Mouse (Mus musculus): ENCODE results near the gene Adcy3. TPM values are rescaled to one million over a fixed set of nuclear protein-coding genes. Genes with fewer than 3 reads are reported as not detected.

Adcy3 gene
- polyA plus RNA-seq, 1 experiment from 2014 or later, result 7.7 TPM

- Histone ChIP-seq H3K4me1 (peaks cover 7% of the 10 kb centered on the region; the same call in 1 of the 2 replicates), H3K27me3 (replicated peaks; ENCODE audit: low read depth, poor library complexity, severe bottlenecking) (no peaks in the 10 kb centered on the region), H3K9me3 (no peaks in the 10 kb centered on the region), H3K4me3 (no peak overlapping the region), H3K27ac (replicated peaks) (no peak overlapping the region), H3K36me3 (replicated peaks) (no peaks in the 10 kb centered on the region)
- DNase-seq (ENCODE audit: low spot score), result no peak
- WGBS, result 88% methylated on average over 7 of the region's 7 CpGs
These were observed 26.1 kb downstream of the Adcy3 start for GRCm38 (mm10) chr12:4158868-4159632.

GRCm38 (mm10) chr12:4160322-4160721 is 27.4 kb downstream of the Adcy3 start:
- H3K4me1 ChIP-seq, result peaks cover 7% of the 10 kb centered on the region; the same call in 1 of the 2 replicates
- H3K9me3 ChIP-seq, result no peaks in the 10 kb centered on the region
- no peak overlapping the region for H3K27ac ChIP-seq (replicated peaks)
- 61% methylated on average over 7 of the region's 7 CpGs for WGBS
- no peaks in the 10 kb centered on the region for H3K36me3 ChIP-seq (replicated peaks)
- no peaks in the 10 kb centered on the region for H3K27me3 ChIP-seq (replicated peaks; ENCODE audit: low read depth, poor library complexity, severe bottlenecking)
- H3K4me3 ChIP-seq, result no peak overlapping the region
- peak; percentile 25 for DNase-seq (ENCODE audit: low spot score)

GRCm38 (mm10) chr12:4162886-4163285 is 30.0 kb downstream of the Adcy3 start:
- H3K36me3 ChIP-seq (replicated peaks), result no peaks in the 10 kb centered on the region
- no peak overlapping the region for H3K4me3 ChIP-seq
- no peak overlapping the region for H3K27ac ChIP-seq (replicated peaks)
- no peak for DNase-seq (ENCODE audit: low spot score)
- WGBS, result 22% methylated on average over 2 of the region's 2 CpGs
- no peaks in the 10 kb centered on the region for H3K27me3 ChIP-seq (replicated peaks; ENCODE audit: low read depth, poor library complexity, severe bottlenecking)
- H3K4me1 ChIP-seq, result peaks cover 7% of the 10 kb centered on the region; the same call in 1 of the 2 replicates
- H3K9me3 ChIP-seq, result no peaks in the 10 kb centered on the region

DNA sequence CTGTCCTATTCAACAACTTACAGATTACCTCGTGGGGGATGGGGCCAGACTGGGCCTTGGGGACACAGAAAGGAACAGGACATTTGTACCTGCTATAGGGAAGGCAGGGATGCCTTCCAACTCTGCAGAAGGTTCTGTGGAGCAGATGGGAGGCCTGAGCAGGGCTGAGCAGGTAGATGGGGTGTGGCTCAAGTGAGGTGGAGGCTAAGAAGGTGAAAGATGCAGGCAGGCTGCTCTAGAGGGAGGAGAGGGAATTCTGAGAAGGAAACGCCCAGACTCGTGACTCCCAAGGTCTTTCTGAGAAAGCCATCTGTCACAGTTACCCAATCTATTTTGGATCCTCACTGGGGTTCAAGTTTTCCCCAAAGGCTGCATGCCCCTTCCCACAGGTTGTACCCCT is 34.1 kb downstream of the Adcy3 start:
- no peak for DNase-seq (ENCODE audit: low spot score)
- no peaks in the 10 kb centered on the region for H3K27me3 ChIP-seq (replicated peaks; ENCODE audit: low read depth, poor library complexity, severe bottlenecking)
- H3K36me3 ChIP-seq (replicated peaks), result no peaks in the 10 kb centered on the region
- no peak overlapping the region for H3K27ac ChIP-seq (replicated peaks)
- H3K9me3 ChIP-seq, result no peaks in the 10 kb centered on the region
- 0 out of 2 replicates have a peak, but pooled peaks cover 3% of the 10 kb centered on the region for H3K4me1 ChIP-seq
- 79% methylated on average over 3 of the region's 3 CpGs for WGBS
- no peak overlapping the region for H3K4me3 ChIP-seq

GRCm38 (mm10) chr12:4169058-4169457 is 36.2 kb downstream of the Adcy3 start:
- DNase-seq (ENCODE audit: low spot score), result no peak
- WGBS, result 97% methylated on average over 1 of the region's 1 CpGs
- Histone ChIP-seq H3K36me3 (replicated peaks) (no peaks in the 10 kb centered on the region), H3K9me3 (no peaks in the 10 kb centered on the region), H3K4me3 (no peak overlapping the region), H3K4me1 (0 out of 2 replicates have a peak, but pooled peaks cover 3% of the 10 kb centered on the region), H3K27me3 (replicated peaks; ENCODE audit: low read depth, poor library complexity, severe bottlenecking) (no peaks in the 10 kb centered on the region), H3K27ac (replicated peaks) (no peak overlapping the region)

DNA sequence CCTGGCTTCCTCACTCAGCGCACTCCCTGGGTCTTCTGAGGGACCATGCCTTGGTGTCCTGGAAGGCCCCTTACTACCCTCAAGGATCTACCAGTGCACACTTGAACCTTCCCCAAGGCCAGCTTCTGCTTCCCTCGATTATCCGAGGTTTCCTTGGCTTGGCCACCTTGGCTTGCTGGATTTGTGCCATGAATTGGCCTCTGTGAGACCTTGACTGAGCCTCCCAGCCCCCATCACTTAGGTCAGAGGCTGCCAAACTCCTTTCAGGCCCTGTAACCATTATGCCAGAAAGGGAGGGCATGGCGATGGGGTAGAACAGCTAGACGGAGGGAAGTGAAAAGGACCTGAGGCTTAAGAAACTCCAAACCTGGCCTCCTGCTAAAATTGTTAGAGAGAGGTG is 36.7 kb downstream of the Adcy3 start:
- Histone ChIP-seq H3K4me3 (no peak overlapping the region), H3K27ac (replicated peaks) (no peak overlapping the region)
- WGBS, result 88% methylated on average over 5 of the region's 5 CpGs

DNA sequence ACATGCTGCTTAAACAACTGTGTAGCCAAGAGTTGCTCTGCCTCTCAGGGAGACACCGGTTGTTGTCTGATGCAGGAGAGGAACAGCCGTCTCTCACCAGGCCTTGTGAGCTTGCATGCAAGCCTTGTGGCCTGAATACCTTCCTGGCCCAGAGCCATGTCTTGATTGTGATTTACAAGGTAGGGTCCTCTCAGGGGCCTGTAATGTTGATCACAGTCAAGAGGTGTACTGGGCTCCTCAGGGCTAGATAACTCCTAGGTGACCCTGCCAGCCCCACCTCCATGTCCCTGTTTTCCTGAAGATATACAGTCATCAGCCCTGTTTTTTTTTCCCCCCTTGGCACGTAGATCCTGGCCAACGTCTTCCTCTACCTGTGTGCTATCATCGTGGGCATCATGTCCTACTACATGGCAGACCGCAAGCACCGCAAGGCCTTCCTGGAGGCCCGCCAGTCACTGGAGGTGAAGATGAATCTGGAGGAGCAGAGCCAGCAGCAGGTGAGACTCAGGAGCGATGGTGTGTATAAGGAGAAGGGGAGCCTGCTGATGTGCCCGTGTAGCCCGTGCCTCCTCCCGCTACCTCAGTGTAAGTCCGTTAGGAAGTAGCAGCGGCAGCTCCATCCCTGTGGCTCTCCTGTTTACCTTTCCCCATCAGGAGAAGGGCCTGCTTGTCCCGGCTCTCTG is 40.3 kb downstream of the Adcy3 start:
- no peak overlapping the region for H3K27ac ChIP-seq (replicated peaks)
- H3K36me3 ChIP-seq (replicated peaks), result no peaks in the 10 kb centered on the region
- H3K4me1 ChIP-seq, result peaks cover 9% of the 10 kb centered on the region
- 89% methylated on average over 15 of the region's 15 CpGs for WGBS
- H3K27me3 ChIP-seq (replicated peaks; ENCODE audit: low read depth, poor library complexity, severe bottlenecking), result no peaks in the 10 kb centered on the region
- no peak for DNase-seq (ENCODE audit: low spot score)
- H3K4me3 ChIP-seq, result no peak overlapping the region
- H3K9me3 ChIP-seq, result no peaks in the 10 kb centered on the region

More for the DNA sequence above, 36.7 kb downstream of the Adcy3 start:
- no peak for DNase-seq (ENCODE audit: low spot score)
- Histone ChIP-seq H3K36me3 (replicated peaks) (no peaks in the 10 kb centered on the region), H3K9me3 (no peaks in the 10 kb centered on the region), H3K4me1 (0 out of 2 replicates have a peak, but pooled peaks cover 3% of the 10 kb centered on the region), H3K27me3 (replicated peaks; ENCODE audit: low read depth, poor library complexity, severe bottlenecking) (no peaks in the 10 kb centered on the region)

DNA sequence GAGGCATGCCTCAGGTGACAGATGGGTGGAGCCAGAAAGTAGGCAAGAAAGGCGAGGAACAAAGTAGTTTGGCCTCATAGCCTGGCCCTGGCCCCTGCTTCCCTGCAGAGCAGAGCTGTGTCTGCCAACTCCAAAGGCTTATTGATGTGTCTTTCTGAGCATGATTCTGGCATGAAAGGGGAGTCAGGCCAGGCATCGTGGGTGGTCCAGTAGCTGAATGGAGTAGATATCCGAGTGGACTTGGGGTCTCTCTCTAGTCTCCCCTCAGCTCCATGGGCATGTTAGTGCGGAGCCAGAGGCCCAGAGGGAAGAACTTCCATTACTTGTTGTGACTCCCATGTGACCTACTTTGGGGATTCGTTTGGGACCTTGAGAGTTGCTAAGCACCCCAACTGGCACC is 45.9 kb downstream of the Adcy3 start:
- Histone ChIP-seq H3K4me1 (peaks cover 22% of the 10 kb centered on the region), H3K4me3 (no peak overlapping the region), H3K27me3 (replicated peaks; ENCODE audit: low read depth, poor library complexity, severe bottlenecking) (no peaks in the 10 kb centered on the region), H3K36me3 (replicated peaks) (no peaks in the 10 kb centered on the region), H3K27ac (replicated peaks) (no peak overlapping the region; the same call in 1 of the 2 replicates), H3K9me3 (no peaks in the 10 kb centered on the region)
- WGBS, result 57% methylated on average over 5 of the region's 5 CpGs
- DNase-seq (ENCODE audit: low spot score), result no peak

- Histone ChIP-seq H3K4me3 (no peak overlapping the region), H3K36me3 (replicated peaks) (no peaks in the 10 kb centered on the region), H3K27me3 (replicated peaks; ENCODE audit: low read depth, poor library complexity, severe bottlenecking) (no peaks in the 10 kb centered on the region), H3K9me3 (no peaks in the 10 kb centered on the region), H3K27ac (replicated peaks) (no peak overlapping the region; the same call in 1 of the 2 replicates), H3K4me1 (peaks cover 27% of the 10 kb centered on the region)
- WGBS, result 77% methylated on average over 6 of the region's 6 CpGs
- DNase-seq (ENCODE audit: low spot score), result no peak
These were observed 46.8 kb downstream of the Adcy3 start for GRCm38 (mm10) chr12:4179671-4180233.

DNA sequence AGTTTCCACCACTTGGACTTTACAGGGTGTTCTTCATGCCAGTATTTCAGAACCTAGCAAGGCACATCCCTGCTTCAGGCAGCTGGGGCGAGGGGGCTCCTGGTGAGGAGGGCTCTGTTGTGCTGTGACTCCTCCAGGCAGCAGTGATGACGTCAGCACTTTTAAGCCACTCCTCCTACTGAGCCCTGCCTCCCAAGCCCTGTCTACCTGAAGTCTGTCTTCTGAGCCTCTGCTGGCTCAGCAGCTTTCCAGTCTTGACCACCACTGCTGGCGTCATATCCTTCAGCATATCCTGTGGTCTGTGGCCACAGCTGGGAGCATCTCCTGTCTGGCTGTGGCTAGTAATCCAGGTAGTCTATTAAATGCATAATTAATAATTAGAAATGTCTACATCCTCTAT is 47.6 kb downstream of the Adcy3 start:
- Histone ChIP-seq H3K36me3 (replicated peaks) (no peaks in the 10 kb centered on the region), H3K27me3 (replicated peaks; ENCODE audit: low read depth, poor library complexity, severe bottlenecking) (no peaks in the 10 kb centered on the region), H3K4me3 (no peak overlapping the region), H3K27ac (replicated peaks) (no peak overlapping the region), H3K9me3 (no peaks in the 10 kb centered on the region), H3K4me1 (peaks cover 27% of the 10 kb centered on the region)
- DNase-seq (ENCODE audit: low spot score), result no peak
- 54% methylated on average over 3 of the region's 3 CpGs for WGBS

DNA sequence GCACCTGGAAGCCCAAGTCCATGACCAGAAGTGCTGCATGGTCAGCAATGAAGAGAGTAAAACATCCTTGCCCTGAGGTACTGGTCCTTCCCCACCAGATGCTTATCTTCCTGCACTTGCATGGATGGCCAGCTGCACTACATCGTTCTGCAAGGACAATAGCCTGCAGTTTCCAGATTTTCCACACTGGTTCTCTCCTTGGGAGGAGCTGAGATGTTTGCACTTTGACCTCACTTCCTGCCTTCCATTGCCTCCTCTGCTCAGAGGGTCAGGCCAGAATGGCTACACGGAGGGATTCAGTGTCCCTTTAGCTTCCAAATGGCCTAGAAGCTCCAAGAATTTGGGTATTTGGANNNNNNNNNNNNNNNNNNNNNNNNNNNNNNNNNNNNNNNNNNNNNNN is 51.7 kb downstream of the Adcy3 start:
- Histone ChIP-seq H3K27me3 (replicated peaks; ENCODE audit: low read depth, poor library complexity, severe bottlenecking) (no peaks in the 10 kb centered on the region), H3K4me1 (peaks cover 27% of the 10 kb centered on the region), H3K27ac (replicated peaks) (no peak overlapping the region; the same call in 1 of the 2 replicates), H3K9me3 (no peaks in the 10 kb centered on the region), H3K36me3 (replicated peaks) (no peaks in the 10 kb centered on the region), H3K4me3 (no peak overlapping the region)
- 39% methylated on average over 2 of the region's 2 CpGs for WGBS
- DNase-seq (ENCODE audit: low spot score), result no peak

GRCm38 (mm10) chr12:4188171-4189059 is 55.5 kb downstream of the Adcy3 start:
- Histone ChIP-seq H3K27me3 (replicated peaks; ENCODE audit: low read depth, poor library complexity, severe bottlenecking) (no peaks in the 10 kb centered on the region), H3K9me3 (no peaks in the 10 kb centered on the region), H3K27ac (replicated peaks) (peak overlapping the region; percentile 77), H3K4me1 (peaks cover 48% of the 10 kb centered on the region), H3K36me3 (replicated peaks) (no peaks in the 10 kb centered on the region), H3K4me3 (no peak overlapping the region)
- WGBS, result 28% methylated on average over 14 of the region's 14 CpGs
- DNase-seq (ENCODE audit: low spot score), result peak; percentile 64

All from embryonic facial prominence, embryonic 10.5 days (tissue).